Mouse (Mus musculus) thymus, postnatal 0 days (tissue): ENCODE measurements around the gene Yif1b. TPM values are rescaled to one million over a fixed set of nuclear protein-coding genes. Genes with fewer than 3 reads are reported as not detected.

ENCODE experiments used
- polyA plus RNA-seq: library from polyadenylated mRNA; unstranded; fragments of >200 nt; fragmentation: Nextera tagmentation; extraction: Ambion mirVana; gene quantifications from 2 replicates; pipeline ENCODE4 v1.2.1, GENCODE M21; 2015

Gene Yif1b
- polyA plus RNA-seq, 1 experiment from 2014 or later = 76.4 TPM

Other genes with a start within 250 kb of the Yif1b start
- gene Ryr1, start 113.2 kb upstream of the Yif1b start, polyA plus RNA-seq = 0.16 and 0.19 TPM in 2 replicates
- 2.2 and 3.4 TPM in 2 replicates for gene Rasgrp4, start 103.5 kb upstream of the Yif1b start, polyA plus RNA-seq
- 49.7 and 54.4 TPM in 2 replicates for gene Fam98c, start 82.1 kb upstream of the Yif1b start, polyA plus RNA-seq
- 0.17 and 0.20 TPM in 2 replicates for gene Ggn, start 68.1 kb upstream of the Yif1b start, polyA plus RNA-seq
- 0.23 and 1.4 TPM in 2 replicates for gene Spred3, start 67.9 kb upstream of the Yif1b start, polyA plus RNA-seq
- gene Psmd8, start 57.6 kb upstream of the Yif1b start, polyA plus RNA-seq = 358 and 374 TPM in 2 replicates
- 0.27 and 0.35 TPM in 2 replicates for gene Catsperg1, start 24.3 kb upstream of the Yif1b start, polyA plus RNA-seq
- 1.2 and 1.5 TPM in 2 replicates for gene Kcnk6, start 5.8 kb upstream of the Yif1b start, polyA plus RNA-seq
- gene 2200002D01Rik, start 10.1 kb downstream of the Yif1b start, polyA plus RNA-seq = 7.8 and 9.6 TPM in 2 replicates
- gene Spint2, start 43.6 kb downstream of the Yif1b start, polyA plus RNA-seq = 571 and 608 TPM in 2 replicates
- 3.1 and 3.4 TPM in 2 replicates for gene Ppp1r14a, start 51.0 kb downstream of the Yif1b start, polyA plus RNA-seq
- 3.0 and 3.5 TPM in 2 replicates for gene Dpf1, start 65.6 kb downstream of the Yif1b start, polyA plus RNA-seq